Mouse (Mus musculus) spleen, adult 2 months (tissue): ENCODE results near the gene Stum. TPM values are rescaled to one million over a fixed set of nuclear protein-coding genes. Genes with fewer than 3 reads are reported as not detected.

Source experiments
- DNase-seq, 2 experiments: peaks; one replicate each; pipeline versions ENCODE4 v3.0.0 to v3.0.0-alpha.2; 2012 to 2021; ENCODE audit warnings: low spot score in 2 of 2, low read depth in 1 of 2
- H3K27ac ChIP-seq: fragments of 200-500 bp; 2 replicates; pipeline ENCODE4 v1.5.1; 2012; ENCODE audit warnings: low read length, inconsistent platforms; ENCODE audit not compliant: insufficient read depth
- H3K27me3 ChIP-seq: fragments of 200-500 bp; 2 replicates; pipeline ENCODE4 v1.6.1; 2012; ENCODE audit warnings: mild to moderate bottlenecking, moderate library complexity, low read length, inconsistent platforms; ENCODE audit not compliant: control insufficient read depth, insufficient read depth
- H3K36me3 ChIP-seq: fragments of 200-500 bp; 2 replicates; pipeline ENCODE4 v1.6.1; 2012; ENCODE audit warnings: mild to moderate bottlenecking, low read length, inconsistent platforms; ENCODE audit not compliant: control insufficient read depth, insufficient read depth
- H3K4me1 ChIP-seq: fragments of 200-500 bp; 2 replicates; pipeline ENCODE4 v1.6.1; 2011; ENCODE audit warnings: inconsistent platforms; ENCODE audit not compliant: control insufficient read depth, insufficient read depth, insufficient read length
- H3K4me3 ChIP-seq: fragments of 200-500 bp; 2 replicates; pipeline ENCODE4 v1.5.1; 2011; ENCODE audit warnings: mild to moderate bottlenecking, inconsistent platforms; ENCODE audit not compliant: insufficient read depth, insufficient read length; ENCODE audit errors: extremely low read depth
- CTCF ChIP-seq: fragments of 200-500 bp; IDR thresholded peaks from 2 replicates; pipeline ENCODE4 v1.5.1; 2011; ENCODE audit warnings: mild to moderate bottlenecking, inconsistent platforms; ENCODE audit not compliant: insufficient read depth, insufficient read length, insufficient replicate concordance; ENCODE audit errors: extremely low read depth
- POLR2A ChIP-seq: fragments of 200-500 bp; IDR thresholded peaks from 2 replicates; pipeline ENCODE4 v1.6.1; 2011; ENCODE audit warnings: low read depth, low read length, inconsistent platforms
- WGBS: fragments of 180-500 bp; shearing (Covaris S2); methylation state at CpG from one replicate; pipeline ENCODE4 v1.1.7; 2018; 5-methylcytosine and 5-hydroxymethylcytosine counted together
- polyA plus RNA-seq: library from polyadenylated mRNA; depleted of rRNA; stranded (reverse); fragments of >200 nt; gene quantifications from 2 replicates; pipeline ENCODE4 v1.2.3, GENCODE M21; 2012; rRNA removed

Gene Stum
- 4.5 and 10.9 TPM in 2 replicates for polyA plus RNA-seq

DNA sequence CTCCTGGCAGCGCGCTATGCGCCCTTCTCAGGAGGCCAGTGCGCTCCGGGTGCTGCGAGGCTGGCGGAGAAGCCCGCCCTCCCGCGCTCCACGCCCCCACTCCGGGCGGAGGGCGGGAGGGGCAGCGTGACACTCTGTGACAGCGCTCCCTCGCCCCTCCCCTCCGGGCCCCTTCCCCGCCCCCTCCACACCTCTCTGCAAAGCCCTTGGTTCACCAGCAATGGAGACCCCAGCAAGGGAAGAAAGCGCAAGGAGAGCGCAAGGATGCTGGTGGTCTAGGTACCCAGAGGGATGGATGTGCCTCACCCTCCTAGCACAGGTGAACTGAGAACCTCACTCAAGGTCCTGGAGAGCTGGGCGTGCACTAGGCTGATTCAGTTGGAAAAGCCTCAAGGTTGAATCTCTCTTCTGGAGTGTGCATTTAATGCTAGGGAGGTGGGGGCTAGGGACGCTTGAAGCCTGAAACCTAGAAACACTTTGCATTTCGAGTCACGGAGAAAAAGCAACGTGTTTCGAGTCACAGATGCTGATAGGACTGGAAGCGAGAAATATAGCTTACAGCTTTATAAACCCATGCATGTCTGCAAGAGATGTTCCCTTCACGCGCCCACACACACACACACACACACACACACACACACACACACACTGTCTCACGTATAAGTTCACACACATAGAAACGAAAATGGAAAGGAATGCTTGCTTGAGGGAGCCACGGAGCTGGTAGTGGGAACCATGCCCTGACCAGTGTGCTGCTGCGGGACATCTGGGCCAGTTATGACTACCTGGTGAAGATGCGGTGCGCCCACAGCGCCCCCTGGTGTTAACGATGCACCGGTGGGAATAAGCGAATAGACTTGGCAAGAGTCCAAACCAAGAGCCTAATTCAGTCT is at the start of gene Stum:
Gene Stum, minus strand, starts transcription at position 106 of the 893 bp plus-strand sequence.
- DNase-seq = peak; percentile 67 to 78
- peaks cover 7% of the 10 kb centered on the region for H3K27me3 ChIP-seq
- peak; percentile 69; the same call in 1 of the 2 replicates for TF ChIP-seq CTCF
- TF ChIP-seq POLR2A = no peak
- 4% methylated on average over 40 of the region's 40 CpGs for WGBS
- H3K4me3 ChIP-seq = peak within 1 kb of the TSS; percentile 23; the same call in 1 of the 2 replicates
- peaks cover 4% of the 10 kb centered on the region for H3K4me1 ChIP-seq
- no peak within 1 kb of the TSS for H3K27ac ChIP-seq
- no peaks in the 10 kb centered on the region for H3K36me3 ChIP-seq

DNA sequence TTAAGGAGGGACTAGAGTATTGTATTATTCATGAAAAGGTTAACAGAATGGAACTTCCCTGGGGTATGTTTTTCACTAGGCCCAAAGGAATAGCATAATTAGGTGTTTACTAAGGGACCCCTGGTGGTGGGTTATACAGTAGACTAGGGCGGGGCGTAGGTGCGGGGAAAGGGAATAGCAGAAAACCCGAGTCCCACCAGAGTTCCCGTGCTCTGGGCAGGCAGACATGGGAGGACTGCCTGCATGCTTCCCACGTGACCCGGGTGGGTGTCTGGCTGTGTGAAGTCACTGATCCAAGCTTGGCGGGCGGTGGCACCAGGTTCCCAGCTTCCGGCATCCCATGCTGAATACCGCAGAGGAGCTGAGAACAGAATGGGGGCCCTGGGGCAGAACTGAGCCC is 49.4 kb upstream of the Stum start:
- no peaks in the 10 kb centered on the region for H3K36me3 ChIP-seq
- no peak overlapping the region for H3K4me3 ChIP-seq
- H3K27me3 ChIP-seq = no peaks in the 10 kb centered on the region
- H3K27ac ChIP-seq = no peak overlapping the region
- no peak for DNase-seq
- H3K4me1 ChIP-seq = peaks cover 29% of the 10 kb centered on the region
- TF ChIP-seq POLR2A (no peak), CTCF (no peak)
- 94% methylated on average over 11 of the region's 11 CpGs for WGBS

DNA sequence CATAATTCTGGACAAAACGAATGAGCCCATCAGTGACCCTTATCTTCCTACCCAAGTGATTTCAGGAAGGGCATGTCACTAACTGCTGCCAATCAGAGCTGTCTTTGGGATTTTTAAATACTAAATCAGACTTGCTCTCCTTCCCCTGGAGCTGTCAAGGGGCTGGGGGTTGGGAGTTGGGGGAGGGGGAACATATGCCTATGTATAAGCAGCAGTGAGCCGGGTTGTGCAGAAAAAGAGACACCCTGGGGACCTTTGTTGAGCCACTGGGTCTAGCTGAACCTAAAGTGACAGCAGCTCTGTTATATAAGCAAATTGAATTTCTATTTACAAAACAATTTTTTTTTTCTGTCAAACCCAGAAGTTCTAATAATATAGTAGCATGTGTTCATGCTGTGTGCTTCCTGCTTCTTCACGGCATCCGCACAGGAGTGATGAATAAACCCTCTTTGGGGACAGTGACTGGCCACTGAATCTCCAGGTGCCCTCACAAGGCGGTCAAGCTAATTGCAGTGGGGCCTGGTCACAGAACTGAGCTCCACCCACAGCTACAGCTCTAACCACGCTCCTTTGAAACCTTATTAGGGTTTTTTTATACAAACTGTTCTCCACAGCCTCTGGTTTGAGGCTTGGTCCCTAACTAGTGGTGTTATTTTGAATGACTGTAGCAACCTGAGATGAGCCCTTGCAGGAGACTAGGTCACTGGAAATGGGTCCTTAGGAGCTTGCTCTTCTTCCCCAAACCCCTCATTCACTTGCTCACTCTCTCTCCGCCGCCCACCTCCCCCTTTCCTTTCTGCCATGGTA is 47.4 kb upstream of the Stum start:
- H3K36me3 ChIP-seq = no peaks in the 10 kb centered on the region
- H3K27me3 ChIP-seq = no peaks in the 10 kb centered on the region
- peaks cover 16% of the 10 kb centered on the region for H3K4me1 ChIP-seq
- TF ChIP-seq CTCF (no peak), POLR2A (no peak)
- H3K27ac ChIP-seq = peak overlapping the region; percentile 71
- H3K4me3 ChIP-seq = no peak overlapping the region
- DNase-seq = peak in 1 of 2 experiments; percentile 55
- WGBS = 58% methylated on average over 8 of the region's 8 CpGs

DNA sequence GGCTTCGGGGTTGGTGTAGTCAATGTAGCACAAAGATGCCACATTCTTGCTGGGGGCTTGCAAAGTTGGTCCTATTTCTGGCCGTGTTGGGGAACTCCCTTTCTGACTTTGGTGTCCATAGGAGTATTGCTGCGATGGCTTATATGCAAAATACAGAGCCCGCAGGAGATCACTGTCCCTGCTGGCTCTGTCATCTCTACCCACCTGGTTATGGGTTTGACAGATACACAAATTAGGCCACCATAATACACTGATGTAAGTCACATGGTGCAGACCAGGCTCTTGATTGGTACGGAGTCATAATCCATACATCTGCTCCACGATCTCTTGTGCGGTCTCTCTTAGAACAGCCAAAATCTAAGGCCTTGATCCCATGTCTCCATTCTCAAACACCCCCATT is 46.5 kb upstream of the Stum start:
- Histone ChIP-seq H3K36me3 (no peaks in the 10 kb centered on the region), H3K4me3 (no peak overlapping the region), H3K4me1 (peaks cover 16% of the 10 kb centered on the region), H3K27ac (peak overlapping the region; percentile 65), H3K27me3 (no peaks in the 10 kb centered on the region)
- WGBS = 55% methylated on average over 7 of the region's 7 CpGs
- DNase-seq = peak in 1 of 2 experiments; percentile 39
- TF ChIP-seq POLR2A = no peak
- TF ChIP-seq CTCF = no peak

DNA sequence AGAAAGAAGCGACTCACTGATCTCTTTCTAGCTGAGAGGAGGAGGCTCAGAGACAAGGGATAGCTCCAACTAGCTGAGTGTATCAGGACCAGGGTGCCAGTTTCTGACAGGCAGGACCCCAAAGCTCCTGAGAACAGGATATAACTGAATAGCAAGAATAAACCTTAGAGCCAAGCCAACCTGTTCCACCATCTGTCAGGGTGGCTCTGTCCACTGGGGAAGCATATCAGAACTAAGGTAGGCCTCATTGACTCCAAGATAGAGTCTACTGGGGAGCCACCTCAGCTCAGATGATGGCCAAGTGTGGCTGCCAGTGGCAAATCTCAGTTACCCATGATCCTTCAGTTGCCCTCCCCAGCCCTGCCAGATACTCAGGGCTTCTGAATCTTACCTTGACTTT is 42.0 kb upstream of the Stum start:
- no peak for DNase-seq
- WGBS = 88% methylated on average over 1 of the region's 1 CpGs
- peaks cover 7% of the 10 kb centered on the region for H3K4me1 ChIP-seq

DNA sequence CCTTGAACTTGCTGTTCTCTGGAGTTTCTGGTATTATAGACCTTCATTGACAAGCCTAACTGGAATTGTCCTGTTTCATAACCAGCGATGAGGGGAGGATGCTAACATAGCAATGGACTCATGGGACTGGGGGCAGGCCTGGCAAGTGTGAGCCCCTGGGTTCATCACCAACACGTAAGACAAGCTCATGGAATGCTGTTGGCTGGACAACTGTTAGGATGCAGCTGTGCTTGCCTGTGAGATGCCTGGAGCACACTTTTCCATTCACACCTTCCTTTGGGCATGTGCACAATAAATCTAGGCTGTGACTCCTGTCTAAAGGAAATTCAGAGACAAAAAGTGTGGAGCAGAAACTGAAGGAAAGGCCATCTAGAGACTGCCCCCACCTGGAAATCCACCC is 40.0 kb upstream of the Stum start:
- peaks cover 5% of the 10 kb centered on the region; the same call in 1 of the 2 replicates for H3K4me1 ChIP-seq
- no peak for DNase-seq
- no peak overlapping the region for H3K4me3 ChIP-seq
- 93% methylated on average over 2 of the region's 2 CpGs for WGBS
- H3K27me3 ChIP-seq = no peaks in the 10 kb centered on the region
- H3K36me3 ChIP-seq = no peaks in the 10 kb centered on the region
- H3K27ac ChIP-seq = no peak overlapping the region
- no peak for TF ChIP-seq CTCF
- TF ChIP-seq POLR2A = no peak

More for the DNA sequence above, 42.0 kb upstream of the Stum start:
- TF ChIP-seq CTCF (no peak), POLR2A (no peak)
- Histone ChIP-seq H3K4me3 (no peak overlapping the region), H3K36me3 (no peaks in the 10 kb centered on the region), H3K27ac (no peak overlapping the region), H3K27me3 (no peaks in the 10 kb centered on the region)
